Mouse (Mus musculus) CD4-positive helper T cell, adult 2 months (primary cell): Measurements from ENCODE around the gene Slc6a12.

ENCODE experiments used
- DNase-seq: peaks from one replicate; pipeline ENCODE4 v3.0.0-alpha.2; 2012; ENCODE audit warnings: low read depth, missing footprints, low spot score

Slc6a12 gene

GRCm38 (mm10) chr6:121412558-121413297 is 69.9 kb downstream of the Slc6a12 start:
- DNase-seq, result no peak
